Mouse (Mus musculus): ENCODE data around the gene Rer1. TPM values are rescaled to one million over a fixed set of nuclear protein-coding genes. Genes with fewer than 3 reads are reported as not detected.

Gene Rer1
- polyA plus RNA-seq, 1 experiment from 2014 or later, result 297 TPM

DNA sequence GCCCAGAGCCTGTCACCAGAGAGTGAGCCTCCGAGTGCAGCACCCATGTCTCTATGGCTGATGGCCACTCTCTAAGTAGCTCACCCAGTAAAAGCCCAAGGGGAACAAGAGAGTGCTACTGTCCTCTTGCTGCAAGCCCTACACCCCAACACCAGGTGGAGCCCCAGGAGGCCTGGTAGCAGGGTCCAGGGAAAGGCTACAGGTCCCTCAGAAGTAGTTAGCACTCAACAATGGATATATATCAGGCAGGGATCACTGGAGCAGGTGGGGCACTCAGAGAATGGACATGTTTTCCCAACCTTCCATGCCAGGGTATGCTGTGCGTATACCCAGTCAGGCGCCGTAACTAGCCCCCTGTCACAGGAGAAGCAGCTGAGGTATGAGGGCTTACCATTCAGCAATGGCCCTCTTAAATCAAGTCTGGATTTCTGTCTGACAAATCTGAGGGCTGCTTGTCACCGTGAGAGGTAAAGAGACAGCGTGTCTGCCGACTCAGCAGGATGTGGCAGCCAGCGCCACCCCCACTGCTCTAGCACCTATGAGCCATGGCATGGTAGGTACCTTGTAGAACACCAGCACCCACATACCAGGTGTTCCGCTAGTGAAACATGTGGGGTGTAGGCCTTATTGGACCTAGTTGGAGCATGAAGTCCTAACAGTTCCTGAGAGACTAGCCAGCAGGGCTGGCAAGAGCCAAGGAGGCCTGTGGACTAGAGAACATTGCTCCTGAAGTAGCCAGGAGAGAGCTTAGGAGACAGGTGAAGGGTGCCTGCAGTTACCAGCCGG lies 43.1 kb upstream of the Rer1 start:
- TF ChIP-seq CTCF (IDR thresholded peaks at IDR 0.05; ENCODE audit: low read depth), result peak; percentile 77
- Histone ChIP-seq H3K4me3 (ENCODE audit: low read depth, low read length) (no peak overlapping the region), H3K27me3 (replicated peaks; ENCODE audit: control insufficient read depth, insufficient read depth, low read length) (no peaks in the 10 kb centered on the region), H3K4me2 (replicated peaks; ENCODE audit: low read depth) (no peak overlapping the region), H3K36me3 (ENCODE audit: control insufficient read depth, insufficient read depth) (no peaks in the 10 kb centered on the region), H3K27ac (ENCODE audit: low read depth, low read length) (no peak overlapping the region), H3K9ac (ENCODE audit: low read depth, low read length) (no peak overlapping the region), H3K9me3 (ENCODE audit: control insufficient read depth) (no peaks in the 10 kb centered on the region), H3K4me1 (replicated peaks; ENCODE audit: control insufficient read depth, insufficient read depth, low read length) (0 out of 2 replicates have a peak, but pooled peaks cover 7% of the 10 kb centered on the region)
- WGBS, result 93% methylated on average over 10 of the region's 10 CpGs
- ATAC-seq, result no peak

GRCm38 (mm10) chr4:155128411-155128810 lies 42.2 kb upstream of the Rer1 start:
- H3K4me3 ChIP-seq (ENCODE audit: low read depth, low read length), result no peak overlapping the region
- no peak for ATAC-seq
- 90% methylated on average over 15 of the region's 15 CpGs for WGBS
- H3K27ac ChIP-seq (ENCODE audit: low read depth, low read length), result no peak overlapping the region
- H3K27me3 ChIP-seq (replicated peaks; ENCODE audit: control insufficient read depth, insufficient read depth, low read length), result no peaks in the 10 kb centered on the region
- H3K4me2 ChIP-seq (replicated peaks; ENCODE audit: low read depth), result no peak overlapping the region
- H3K9ac ChIP-seq (ENCODE audit: low read depth, low read length), result no peak overlapping the region
- H3K4me1 ChIP-seq (replicated peaks; ENCODE audit: control insufficient read depth, insufficient read depth, low read length), result 0 out of 2 replicates have a peak, but pooled peaks cover 7% of the 10 kb centered on the region
- TF ChIP-seq CTCF (IDR thresholded peaks at IDR 0.05; ENCODE audit: low read depth), result no peak
- no peaks in the 10 kb centered on the region for H3K9me3 ChIP-seq (ENCODE audit: control insufficient read depth)
- no peaks in the 10 kb centered on the region for H3K36me3 ChIP-seq (ENCODE audit: control insufficient read depth, insufficient read depth)

- no peak overlapping the region for H3K4me3 ChIP-seq (ENCODE audit: low read depth, low read length)
- H3K36me3 ChIP-seq (ENCODE audit: control insufficient read depth, insufficient read depth), result no peaks in the 10 kb centered on the region
- no peak overlapping the region for H3K4me2 ChIP-seq (replicated peaks; ENCODE audit: low read depth)
- H3K27me3 ChIP-seq (replicated peaks; ENCODE audit: control insufficient read depth, insufficient read depth, low read length), result no peaks in the 10 kb centered on the region
- no peak overlapping the region for H3K27ac ChIP-seq (ENCODE audit: low read depth, low read length)
- no peak overlapping the region for H3K9ac ChIP-seq (ENCODE audit: low read depth, low read length)
- WGBS, result 87% methylated on average over 7 of the region's 7 CpGs
- TF ChIP-seq CTCF (IDR thresholded peaks at IDR 0.05; ENCODE audit: low read depth), result no peak
- no peaks in the 10 kb centered on the region for H3K9me3 ChIP-seq (ENCODE audit: control insufficient read depth)
- ATAC-seq, result no peak
- 0 out of 2 replicates have a peak, but pooled peaks cover 7% of the 10 kb centered on the region for H3K4me1 ChIP-seq (replicated peaks; ENCODE audit: control insufficient read depth, insufficient read depth, low read length)
Observed at GRCm38 (mm10) chr4:155126602-155127372, 40.6 kb upstream of the Rer1 start.

DNA sequence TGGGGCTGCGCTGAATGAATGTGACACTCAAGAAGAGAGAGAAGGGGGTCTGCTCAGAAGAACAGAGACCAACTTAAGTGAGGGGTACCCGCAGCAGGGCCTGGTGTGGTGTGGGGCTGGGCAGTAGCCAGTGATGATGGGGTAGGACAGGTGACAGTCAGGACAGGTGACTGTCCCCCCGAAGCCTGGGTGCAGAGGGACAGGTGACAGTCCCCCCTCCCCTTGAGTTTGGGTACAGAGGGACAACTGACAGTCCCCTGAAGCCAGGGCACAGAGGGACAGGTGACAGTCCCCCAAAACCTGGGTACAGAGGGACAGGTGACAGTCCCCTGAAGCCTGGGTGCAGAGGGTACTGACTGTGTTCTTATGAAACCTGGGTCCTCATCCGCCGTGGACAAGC lies 40.0 kb upstream of the Rer1 start:
- H3K36me3 ChIP-seq (ENCODE audit: control insufficient read depth, insufficient read depth), result no peaks in the 10 kb centered on the region
- no peak overlapping the region for H3K9ac ChIP-seq (ENCODE audit: low read depth, low read length)
- no peaks in the 10 kb centered on the region for H3K9me3 ChIP-seq (ENCODE audit: control insufficient read depth)
- no peak overlapping the region for H3K4me3 ChIP-seq (ENCODE audit: low read depth, low read length)
- H3K27ac ChIP-seq (ENCODE audit: low read depth, low read length), result no peak overlapping the region
- H3K27me3 ChIP-seq (replicated peaks; ENCODE audit: control insufficient read depth, insufficient read depth, low read length), result no peaks in the 10 kb centered on the region
- 89% methylated on average over 5 of the region's 5 CpGs for WGBS
- no peak for TF ChIP-seq CTCF (IDR thresholded peaks at IDR 0.05; ENCODE audit: low read depth)
- ATAC-seq, result no peak
- H3K4me2 ChIP-seq (replicated peaks; ENCODE audit: low read depth), result no peak overlapping the region
- peaks cover 7% of the 10 kb centered on the region; the same call in 1 of the 2 replicates for H3K4me1 ChIP-seq (replicated peaks; ENCODE audit: control insufficient read depth, insufficient read depth, low read length)

GRCm38 (mm10) chr4:155125310-155125709 lies 39.1 kb upstream of the Rer1 start:
- H3K4me1 ChIP-seq (replicated peaks; ENCODE audit: control insufficient read depth, insufficient read depth, low read length), result peaks cover 7% of the 10 kb centered on the region; the same call in 1 of the 2 replicates
- 23% methylated on average over 7 of the region's 7 CpGs for WGBS
- H3K9ac ChIP-seq (ENCODE audit: low read depth, low read length), result no peak overlapping the region

GRCm38 (mm10) chr4:155123868-155124534 lies 37.8 kb upstream of the Rer1 start:
- no peaks in the 10 kb centered on the region for H3K36me3 ChIP-seq (ENCODE audit: control insufficient read depth, insufficient read depth)
- no peak overlapping the region for H3K27ac ChIP-seq (ENCODE audit: low read depth, low read length)
- TF ChIP-seq CTCF (IDR thresholded peaks at IDR 0.05; ENCODE audit: low read depth), result peak; percentile 58
- no peak overlapping the region for H3K4me3 ChIP-seq (ENCODE audit: low read depth, low read length)
- peaks cover 7% of the 10 kb centered on the region; the same call in 1 of the 2 replicates for H3K4me1 ChIP-seq (replicated peaks; ENCODE audit: control insufficient read depth, insufficient read depth, low read length)
- no peaks in the 10 kb centered on the region for H3K27me3 ChIP-seq (replicated peaks; ENCODE audit: control insufficient read depth, insufficient read depth, low read length)
- 60% methylated on average over 9 of the region's 9 CpGs for WGBS
- ATAC-seq, result no peak
- no peak overlapping the region for H3K4me2 ChIP-seq (replicated peaks; ENCODE audit: low read depth)
- H3K9me3 ChIP-seq (ENCODE audit: control insufficient read depth), result no peaks in the 10 kb centered on the region
- H3K9ac ChIP-seq (ENCODE audit: low read depth, low read length), result no peak overlapping the region

More at GRCm38 (mm10) chr4:155125310-155125709, 39.1 kb upstream of the Rer1 start:
- H3K4me2 ChIP-seq (replicated peaks; ENCODE audit: low read depth), result no peak overlapping the region
- H3K27ac ChIP-seq (ENCODE audit: low read depth, low read length), result no peak overlapping the region
- TF ChIP-seq CTCF (IDR thresholded peaks at IDR 0.05; ENCODE audit: low read depth), result no peak
- H3K36me3 ChIP-seq (ENCODE audit: control insufficient read depth, insufficient read depth), result no peaks in the 10 kb centered on the region
- H3K4me3 ChIP-seq (ENCODE audit: low read depth, low read length), result no peak overlapping the region
- no peaks in the 10 kb centered on the region for H3K9me3 ChIP-seq (ENCODE audit: control insufficient read depth)
- H3K27me3 ChIP-seq (replicated peaks; ENCODE audit: control insufficient read depth, insufficient read depth, low read length), result no peaks in the 10 kb centered on the region
- ATAC-seq, result no peak

Measured in intestine, postnatal 0 days (tissue).